Mouse (Mus musculus) liver, embryonic 12.5 days (tissue): ENCODE measurements at regions not wholly inside any gene's neighbourhood (a gene's known extent, or its start where the extent isn't known, plus 50 kb on each side); places are given as distances from the start of the nearest gene placed in this dataset.
A peak's percentile ranks its signal among the peaks of the same experiment; 100 is the strongest.

Experiments
- ATAC-seq: fragments of 200-750 bp; cut with Nextera tagmentation; 2 replicates; pipeline ENCODE4 v1.8.0; 2017; ENCODE audit warnings: moderate number of reproducible peaks, mild to moderate bottlenecking, moderate library complexity
- H3K27ac ChIP-seq: fragments of 300-500 bp; sonication (generic); 2 replicates; pipeline ENCODE4 v1.5.1; 2016; ENCODE audit warnings: mild to moderate bottlenecking
- H3K27me3 ChIP-seq: fragments of 300-500 bp; sonication (generic); replicated peaks from 2 replicates; pipeline ENCODE4 v1.6.1; 2016; ENCODE audit warnings: mild to moderate bottlenecking, moderate library complexity
- H3K36me3 ChIP-seq: fragments of 300-500 bp; sonication (generic); 2 replicates; pipeline ENCODE4 v1.6.1; 2016; ENCODE audit warnings: mild to moderate bottlenecking, moderate library complexity
- H3K4me1 ChIP-seq: fragments of 300-500 bp; sonication (generic); 2 replicates; pipeline ENCODE4 v1.6.1; 2016
- H3K4me2 ChIP-seq: fragments of 300-500 bp; sonication (generic); 2 replicates; pipeline ENCODE4 v1.6.1; 2016; ENCODE audit warnings: mild to moderate bottlenecking, moderate library complexity
- H3K4me3 ChIP-seq: fragments of 300-500 bp; sonication (generic); 2 replicates; pipeline ENCODE4 v1.5.1; 2016; ENCODE audit warnings: mild to moderate bottlenecking, moderate library complexity
- H3K9ac ChIP-seq: fragments of 300-500 bp; sonication (generic); 2 replicates; pipeline ENCODE4 v1.6.1; 2016; ENCODE audit warnings: mild to moderate bottlenecking, moderate library complexity
- H3K9me3 ChIP-seq: fragments of 300-500 bp; sonication (generic); replicated peaks from 2 replicates; pipeline ENCODE4 v1.6.1; 2016; ENCODE audit warnings: mild to moderate bottlenecking, moderate library complexity
- WGBS: fragments of 180-500 bp; shearing (Covaris S2); methylation state at CpG from one replicate; pipeline ENCODE4 v1.1.7; 2016; ENCODE audit not compliant: insufficient replicate concordance; 5-methylcytosine and 5-hydroxymethylcytosine counted together

DNA sequence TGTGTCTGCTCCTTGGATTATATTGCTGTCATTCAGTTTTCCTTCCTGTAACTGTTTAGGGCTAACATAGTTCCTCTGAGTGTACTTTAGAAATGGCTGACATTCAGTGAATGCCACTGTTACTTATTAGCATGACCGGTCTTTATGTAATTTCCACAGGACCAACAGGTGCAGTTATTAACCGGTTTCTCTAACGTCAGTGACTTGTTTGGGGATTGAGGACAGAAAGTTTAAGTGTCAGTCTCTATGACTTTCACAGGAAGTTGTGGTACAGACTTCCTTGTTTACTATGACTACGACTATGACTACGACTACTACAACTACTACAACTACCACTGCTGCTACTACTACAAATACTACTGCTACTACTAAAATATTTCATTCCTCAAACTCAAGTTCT is 170.4 kb upstream of the Ptger4 start:
- H3K36me3 ChIP-seq, result no peaks in the 10 kb centered on the region
- 59% methylated on average over 5 of the region's 5 CpGs for WGBS
- H3K4me1 ChIP-seq, result no peaks in the 10 kb centered on the region
- no peak overlapping the region for H3K9ac ChIP-seq
- no peaks in the 10 kb centered on the region for H3K9me3 ChIP-seq
- ATAC-seq, result no peak
- H3K4me2 ChIP-seq, result no peak overlapping the region
- no peak overlapping the region for H3K4me3 ChIP-seq
- H3K27me3 ChIP-seq, result no peaks in the 10 kb centered on the region
- H3K27ac ChIP-seq, result no peak overlapping the region

DNA sequence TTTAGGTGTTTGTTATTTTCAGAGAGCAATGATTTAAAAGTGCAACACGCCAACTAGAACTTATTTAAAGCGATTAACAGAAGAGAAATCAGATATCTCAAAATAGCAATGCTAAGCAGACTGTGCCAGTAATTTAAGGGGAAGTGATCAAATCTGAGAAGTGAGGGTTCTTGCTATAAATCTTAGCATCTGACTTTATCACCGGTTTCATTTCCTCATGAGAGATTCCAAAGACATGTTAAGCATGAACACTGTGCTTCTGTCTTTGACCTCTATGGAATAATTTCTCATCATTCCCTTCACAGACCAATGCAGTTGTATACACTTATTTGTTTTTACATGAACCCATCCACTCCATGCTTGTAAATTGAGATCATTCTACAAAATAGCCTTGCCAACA is 172.0 kb upstream of the Ptger4 start:
- no peaks in the 10 kb centered on the region for H3K36me3 ChIP-seq
- H3K4me1 ChIP-seq, result no peaks in the 10 kb centered on the region
- no peak overlapping the region for H3K4me2 ChIP-seq
- H3K27me3 ChIP-seq, result no peaks in the 10 kb centered on the region
- no peak for ATAC-seq
- WGBS, result 58% methylated on average over 3 of the region's 3 CpGs
- no peak overlapping the region for H3K9ac ChIP-seq
- H3K9me3 ChIP-seq, result no peaks in the 10 kb centered on the region
- no peak overlapping the region for H3K27ac ChIP-seq
- H3K4me3 ChIP-seq, result no peak overlapping the region

GRCm38 (mm10) chr15:5426641-5427040 is 182.7 kb upstream of the Ptger4 start:
- Histone ChIP-seq H3K27me3 (no peaks in the 10 kb centered on the region), H3K27ac (no peak overlapping the region), H3K4me1 (no peaks in the 10 kb centered on the region), H3K4me3 (no peak overlapping the region), H3K36me3 (no peaks in the 10 kb centered on the region), H3K4me2 (no peak overlapping the region), H3K9me3 (no peaks in the 10 kb centered on the region), H3K9ac (no peak overlapping the region)
- no peak for ATAC-seq
- WGBS, result 67% methylated on average over 3 of the region's 3 CpGs

DNA sequence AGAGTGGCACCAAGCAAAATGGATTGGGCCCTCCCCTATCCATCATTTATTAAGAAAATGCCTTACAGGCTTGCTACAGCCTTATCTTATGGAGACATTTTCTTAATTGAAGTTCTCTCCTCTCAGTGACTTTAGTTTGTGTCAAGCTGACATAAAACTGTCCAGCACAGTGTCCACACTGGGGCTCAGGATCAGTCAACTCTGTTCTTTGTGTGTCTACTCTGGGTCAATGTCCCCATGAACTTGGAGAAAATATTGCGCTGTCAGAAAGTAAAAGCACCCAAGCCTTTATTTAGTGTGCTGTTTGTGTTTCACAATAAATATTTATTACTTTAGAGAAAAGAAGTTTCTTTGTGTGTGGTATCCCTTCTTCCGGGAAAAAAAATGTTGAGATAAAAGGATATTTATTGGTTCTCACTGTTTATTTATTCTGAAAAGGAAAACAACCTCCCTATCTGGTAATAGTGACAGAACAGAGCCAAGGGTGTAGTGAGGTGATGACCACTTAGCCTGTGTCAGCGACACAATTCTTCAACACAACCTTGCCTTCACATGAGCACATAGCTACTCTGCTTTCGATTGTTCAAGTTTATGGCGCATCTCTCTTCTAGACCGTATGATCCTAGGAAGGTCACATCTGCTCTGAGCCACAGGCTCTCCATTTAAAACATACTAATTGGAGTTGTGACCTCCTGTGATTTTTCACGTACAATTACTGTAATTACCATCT is 183.5 kb upstream of the Ptger4 start:
- no peaks in the 10 kb centered on the region for H3K36me3 ChIP-seq
- ATAC-seq, result no peak
- WGBS, result 76% methylated on average over 7 of the region's 7 CpGs
- H3K27me3 ChIP-seq, result no peaks in the 10 kb centered on the region
- no peaks in the 10 kb centered on the region for H3K9me3 ChIP-seq
- H3K4me1 ChIP-seq, result no peaks in the 10 kb centered on the region
- no peak overlapping the region for H3K9ac ChIP-seq
- H3K4me3 ChIP-seq, result no peak overlapping the region
- no peak overlapping the region for H3K27ac ChIP-seq
- no peak overlapping the region for H3K4me2 ChIP-seq

GRCm38 (mm10) chr15:5432018-5432417 is 188.0 kb upstream of the Ptger4 start:
- Histone ChIP-seq H3K9me3 (no peaks in the 10 kb centered on the region), H3K27ac (no peak overlapping the region), H3K4me1 (no peaks in the 10 kb centered on the region), H3K9ac (no peak overlapping the region), H3K36me3 (no peaks in the 10 kb centered on the region), H3K27me3 (no peaks in the 10 kb centered on the region), H3K4me3 (no peak overlapping the region), H3K4me2 (no peak overlapping the region)
- no peak for ATAC-seq
- WGBS, result 58% methylated on average over 2 of the region's 2 CpGs

DNA sequence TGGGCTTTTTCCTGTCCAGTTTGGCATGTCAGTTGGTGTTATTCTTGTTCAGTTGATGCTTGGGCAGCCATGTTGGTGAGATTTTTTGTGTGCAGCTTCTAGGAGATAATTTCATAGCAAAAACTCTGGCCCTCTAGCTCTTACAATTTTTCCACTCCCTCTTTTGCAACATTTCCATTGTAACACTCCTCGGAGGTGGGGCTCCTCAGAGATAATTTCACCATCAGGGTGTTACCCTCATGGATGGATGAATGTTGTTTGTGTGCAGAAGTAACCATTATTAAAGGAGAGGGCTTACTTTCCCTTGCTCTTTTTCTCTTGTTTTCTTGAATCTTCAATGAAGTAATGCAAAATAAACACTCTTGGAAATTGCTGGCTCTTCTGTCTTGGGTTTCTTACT is 193.0 kb upstream of the Ptger4 start:
- H3K36me3 ChIP-seq, result no peaks in the 10 kb centered on the region
- 50% methylated on average over 1 of the region's 1 CpGs for WGBS
- H3K27me3 ChIP-seq, result no peaks in the 10 kb centered on the region
- H3K9ac ChIP-seq, result no peak overlapping the region
- ATAC-seq, result no peak
- no peak overlapping the region for H3K4me2 ChIP-seq
- H3K4me3 ChIP-seq, result no peak overlapping the region
- no peaks in the 10 kb centered on the region for H3K9me3 ChIP-seq
- H3K4me1 ChIP-seq, result no peaks in the 10 kb centered on the region
- no peak overlapping the region for H3K27ac ChIP-seq

DNA sequence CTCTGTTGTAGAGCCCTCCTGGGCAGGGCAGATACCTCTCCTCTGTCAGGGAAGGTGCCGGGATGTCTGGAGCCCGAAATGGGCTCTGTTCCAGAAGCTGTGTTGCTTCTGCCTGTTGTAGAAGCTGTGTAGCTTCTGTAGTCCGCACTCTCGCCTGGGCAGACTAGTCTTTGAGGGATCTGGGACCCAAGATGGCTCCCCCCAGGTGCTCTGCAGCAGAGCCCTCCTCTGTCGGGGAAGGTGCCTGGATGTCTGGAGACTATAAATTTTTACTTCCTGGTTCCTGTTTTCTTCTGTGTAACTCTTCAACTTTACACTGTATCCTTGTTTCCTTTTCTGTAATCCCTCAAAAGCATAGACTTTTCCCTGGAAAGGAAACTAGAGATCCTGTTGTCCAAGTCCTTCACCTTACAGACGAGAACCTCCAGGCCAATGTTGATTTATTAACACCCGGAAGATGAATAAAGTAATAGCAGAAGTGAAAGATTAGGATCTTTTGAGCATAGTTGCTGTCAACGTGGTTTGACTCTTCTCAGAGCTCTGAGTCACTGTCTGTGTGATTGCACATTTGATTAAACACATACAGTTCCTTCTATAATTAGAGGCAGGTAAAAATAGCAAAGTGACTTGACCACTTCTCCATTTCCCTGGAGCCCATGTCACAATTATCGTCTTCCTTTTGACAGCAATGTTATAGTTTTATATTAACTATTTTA is 202.2 kb upstream of the Ptger4 start:
- Histone ChIP-seq H3K27ac (no peak overlapping the region), H3K27me3 (no peaks in the 10 kb centered on the region), H3K4me2 (no peak overlapping the region), H3K4me3 (no peak overlapping the region), H3K4me1 (no peaks in the 10 kb centered on the region), H3K9me3 (no peaks in the 10 kb centered on the region), H3K36me3 (no peaks in the 10 kb centered on the region), H3K9ac (no peak overlapping the region)
- WGBS, result 45% methylated on average over 9 of the region's 9 CpGs
- ATAC-seq, result no peak

DNA sequence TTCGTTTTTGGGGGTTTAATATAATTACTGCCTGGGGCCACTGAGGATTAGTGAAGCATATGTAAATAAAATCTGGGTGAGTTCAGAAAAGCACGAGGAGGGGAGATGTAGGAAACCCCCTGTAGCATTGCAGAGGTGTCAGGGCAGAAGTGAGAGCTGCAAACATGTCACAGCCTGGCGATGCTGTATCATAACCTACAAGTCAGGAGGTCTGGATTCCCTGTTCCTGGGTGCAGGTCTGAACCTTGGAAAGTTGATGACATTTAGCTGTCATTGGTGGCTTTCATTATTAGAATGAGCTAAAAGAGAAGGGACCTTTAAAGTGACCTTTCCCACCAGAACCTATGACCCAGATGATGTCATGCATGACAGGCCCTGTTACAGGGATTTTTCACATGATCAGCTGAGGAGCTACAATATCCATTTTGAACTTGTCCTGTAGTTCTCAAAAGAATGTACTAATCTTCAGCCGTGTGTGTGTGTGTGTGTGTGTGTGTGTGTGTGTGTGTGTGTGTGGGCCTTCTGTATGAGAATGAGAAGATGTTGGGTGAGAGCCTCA is 202.8 kb upstream of the Ptger4 start:
- Histone ChIP-seq H3K4me3 (no peak overlapping the region), H3K9me3 (no peaks in the 10 kb centered on the region), H3K4me2 (no peak overlapping the region), H3K4me1 (no peaks in the 10 kb centered on the region), H3K9ac (no peak overlapping the region), H3K27me3 (no peaks in the 10 kb centered on the region), H3K27ac (no peak overlapping the region), H3K36me3 (no peaks in the 10 kb centered on the region)
- 46% methylated on average over 4 of the region's 4 CpGs for WGBS
- ATAC-seq, result no peak

GRCm38 (mm10) chr15:5447707-5448496 is 203.9 kb upstream of the Ptger4 start:
- H3K27ac ChIP-seq, result no peak overlapping the region
- no peak for ATAC-seq
- H3K27me3 ChIP-seq, result no peaks in the 10 kb centered on the region
- H3K4me1 ChIP-seq, result no peaks in the 10 kb centered on the region
- WGBS, result 64% methylated on average over 2 of the region's 2 CpGs
- H3K9ac ChIP-seq, result no peak overlapping the region
- H3K4me3 ChIP-seq, result no peak overlapping the region
- no peaks in the 10 kb centered on the region for H3K36me3 ChIP-seq
- H3K4me2 ChIP-seq, result no peak overlapping the region
- H3K9me3 ChIP-seq, result no peaks in the 10 kb centered on the region

DNA sequence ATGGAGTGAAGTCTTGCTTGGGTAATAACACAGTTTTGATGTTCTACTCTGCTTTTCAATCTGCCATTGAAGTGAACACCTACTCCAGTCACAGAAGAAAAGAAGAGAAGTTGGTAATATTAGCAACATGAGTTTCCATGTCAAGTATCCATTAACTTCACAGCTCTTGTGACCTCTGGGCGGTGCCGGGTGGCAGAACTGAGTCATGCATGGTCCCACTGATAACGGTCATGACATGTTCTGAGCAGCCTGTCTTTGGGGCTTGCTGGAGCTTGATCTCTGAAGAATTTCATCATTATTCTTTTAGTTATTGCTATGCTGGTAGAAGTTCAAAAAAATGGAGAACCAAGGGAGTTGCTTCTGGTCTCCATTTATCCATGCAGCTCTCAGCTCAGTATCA is 215.1 kb upstream of the Ptger4 start:
- WGBS, result 57% methylated on average over 3 of the region's 3 CpGs
- Histone ChIP-seq H3K4me1 (peaks cover 19% of the 10 kb centered on the region), H3K27ac (no peak overlapping the region; the same call in 1 of the 2 replicates), H3K36me3 (no peaks in the 10 kb centered on the region), H3K9me3 (no peaks in the 10 kb centered on the region), H3K27me3 (no peaks in the 10 kb centered on the region), H3K4me3 (no peak overlapping the region), H3K4me2 (no peak overlapping the region), H3K9ac (no peak overlapping the region)
- peak; percentile 97 for ATAC-seq

- no peaks in the 10 kb centered on the region for H3K9me3 ChIP-seq
- ATAC-seq, result peak; percentile 80
- no peak overlapping the region; the same call in 1 of the 2 replicates for H3K27ac ChIP-seq
- H3K4me3 ChIP-seq, result no peak overlapping the region
- H3K4me2 ChIP-seq, result no peak overlapping the region
- WGBS, result 60% methylated on average over 4 of the region's 4 CpGs
- H3K36me3 ChIP-seq, result no peaks in the 10 kb centered on the region
- no peaks in the 10 kb centered on the region for H3K27me3 ChIP-seq
- H3K4me1 ChIP-seq, result peaks cover 19% of the 10 kb centered on the region
- H3K9ac ChIP-seq, result no peak overlapping the region
Measured at GRCm38 (mm10) chr15:5459580-5459979, 215.6 kb upstream of the Ptger4 start.

DNA sequence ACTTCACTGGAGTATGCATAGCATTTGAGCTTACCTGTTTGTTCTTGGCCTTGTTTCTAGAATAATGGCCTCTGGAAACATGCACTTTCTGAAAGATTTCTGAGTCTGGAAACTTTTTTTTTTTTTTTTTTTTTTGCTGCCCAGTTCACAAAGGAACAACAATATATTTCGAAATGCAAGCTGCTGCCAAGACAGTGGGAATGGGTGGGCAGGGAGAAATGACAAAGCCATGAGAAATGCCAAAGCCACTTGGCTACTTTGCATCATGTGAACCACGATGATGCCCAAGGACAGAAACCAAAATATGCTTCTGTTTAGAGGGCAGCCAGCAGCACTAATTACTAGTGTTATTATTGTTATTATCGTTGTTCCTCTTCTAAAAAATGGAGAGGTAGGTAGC is 218.7 kb upstream of the Ptger4 start:
- Histone ChIP-seq H3K9me3 (no peaks in the 10 kb centered on the region), H3K9ac (no peak overlapping the region), H3K4me3 (no peak overlapping the region), H3K4me1 (peaks cover 19% of the 10 kb centered on the region), H3K27ac (no peak overlapping the region), H3K4me2 (no peak overlapping the region), H3K36me3 (no peaks in the 10 kb centered on the region), H3K27me3 (no peaks in the 10 kb centered on the region)
- WGBS, result 61% methylated on average over 3 of the region's 3 CpGs
- ATAC-seq, result no peak
